13 mouse cellular contexts compared by ENCODE assay signal in the genomic region with DNA sequence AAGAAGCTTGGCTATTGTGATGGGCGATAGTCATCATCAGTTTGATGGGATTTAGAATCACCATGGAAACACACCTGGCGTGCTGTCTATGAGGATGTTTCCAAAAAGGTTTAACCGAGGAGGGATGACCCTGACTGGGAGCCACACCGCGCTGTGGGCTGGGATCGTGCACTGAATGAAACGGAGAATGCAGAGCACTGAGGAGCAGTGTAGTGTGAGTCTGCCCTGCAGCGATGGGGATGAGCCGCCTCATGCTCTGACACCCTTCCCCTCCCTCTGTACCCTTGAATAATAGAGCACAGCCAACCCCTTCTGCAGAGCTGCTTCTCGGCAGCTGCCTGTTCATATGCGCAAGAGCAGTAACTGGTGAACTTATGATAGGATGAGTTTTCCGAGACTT.
A peak's percentile ranks its signal among the peaks of the same experiment; 100 is the strongest.
DNase-seq lines count a peak whose midpoint lies in the region; ATAC-seq lines count a peak whose summit lies in the region.
"Had no signal": no experiment of that assay in that cellular context is flagged by ENCODE, and none has a peak within 500 bp of the region (broad histone marks: within the 10 kb centered on the region; RNA-seq: fewer than 3 reads in every experiment).

No protein-coding gene starts in this region.

- H3K27me3 ChIP-seq in neural tube, embryonic 11.5 days (ENCODE audit: control insufficient read depth, insufficient read depth, low read length): no peaks in the 10 kb centered on the region
- no peaks in the 10 kb centered on the region for H3K27me3 ChIP-seq in forebrain, embryonic 15.5 days
- no peaks in the 10 kb centered on the region for H3K27me3 ChIP-seq in midbrain, embryonic 11.5 days (ENCODE audit: control insufficient read depth, insufficient read depth, low read length)
- H3K27me3 ChIP-seq in kidney, embryonic 14.5 days (ENCODE audit: control insufficient read depth, insufficient read depth, low read length): no peaks in the 10 kb centered on the region

- no peak overlapping the region for H3K4me3 ChIP-seq in neural tube, embryonic 11.5 days (ENCODE audit: low read depth, low read length)
- H3K4me3 ChIP-seq in forebrain, embryonic 15.5 days: no peak overlapping the region
- H3K4me3 ChIP-seq in midbrain, embryonic 11.5 days (ENCODE audit: low read depth, low read length): no peak overlapping the region
- no peak overlapping the region for H3K4me3 ChIP-seq in kidney, embryonic 14.5 days (ENCODE audit: low read length)

- no peak overlapping the region for H3K27ac ChIP-seq in neural tube, embryonic 11.5 days (ENCODE audit: low read depth, low read length)
- no peak overlapping the region for H3K27ac ChIP-seq in forebrain, embryonic 15.5 days (replicated peaks)
- H3K27ac ChIP-seq in midbrain, embryonic 11.5 days (ENCODE audit: low read depth, low read length): no peak overlapping the region
- H3K27ac ChIP-seq in kidney, embryonic 14.5 days (ENCODE audit: low read depth, low read length): no peak overlapping the region

- H3K9me3 ChIP-seq in neural tube, embryonic 11.5 days (ENCODE audit: control insufficient read depth, low read length): no peaks in the 10 kb centered on the region
- H3K9me3 ChIP-seq in forebrain, embryonic 15.5 days: no peaks in the 10 kb centered on the region
- no peaks in the 10 kb centered on the region for H3K9me3 ChIP-seq in midbrain, embryonic 11.5 days (ENCODE audit: control insufficient read depth, low read length)
- H3K9me3 ChIP-seq in kidney, embryonic 14.5 days (ENCODE audit: control insufficient read depth, low read length): no peaks in the 10 kb centered on the region

- no peaks in the 10 kb centered on the region for H3K36me3 ChIP-seq in neural tube, embryonic 11.5 days (ENCODE audit: control insufficient read depth, insufficient read depth, low read length)
- H3K36me3 ChIP-seq in forebrain, embryonic 15.5 days: no peaks in the 10 kb centered on the region
- H3K36me3 ChIP-seq in midbrain, embryonic 11.5 days (ENCODE audit: control insufficient read depth, insufficient read depth, low read length): no peaks in the 10 kb centered on the region
- H3K36me3 ChIP-seq in kidney, embryonic 14.5 days (ENCODE audit: control insufficient read depth, insufficient read depth, low read length): no peaks in the 10 kb centered on the region

- 46% methylated on average over 12 of the region's 12 CpGs for WGBS in neural tube, embryonic 11.5 days
- WGBS in forebrain, embryonic 15.5 days: 19% methylated on average over 12 of the region's 12 CpGs
- 9% methylated on average over 12 of the region's 12 CpGs for WGBS in midbrain, embryonic 11.5 days
- 69% methylated on average over 12 of the region's 12 CpGs for WGBS in kidney, embryonic 14.5 days

- H3K4me1 ChIP-seq in neural tube, embryonic 11.5 days (ENCODE audit: control insufficient read depth, insufficient read depth, low read length): peaks cover 4% of the 10 kb centered on the region
- peaks cover 22% of the 10 kb centered on the region for H3K4me1 ChIP-seq in forebrain, embryonic 15.5 days
- H3K4me1 ChIP-seq in midbrain, embryonic 11.5 days (ENCODE audit: control insufficient read depth, insufficient read depth, low read length): peaks cover 16% of the 10 kb centered on the region
- no peaks in the 10 kb centered on the region for H3K4me1 ChIP-seq in kidney, embryonic 14.5 days (ENCODE audit: control insufficient read depth, insufficient read depth, low read length)

- no peak for DNase-seq in neural tube, embryonic 11.5 days (ENCODE audit: low spot score)
- no peak for DNase-seq in neural tube, embryonic 10.5 days (ENCODE audit: extremely low spot score, low spot score)
- no peak for DNase-seq in midbrain, embryonic 11.5 days (ENCODE audit: low spot score, missing footprints)
- DNase-seq in retina, postnatal 1 day: peak; percentile 70
- DNase-seq in left cerebral cortex, adult 9 months (ENCODE audit: low spot score in 2 of 2): no peak
- no peak for DNase-seq in left cerebral cortex, adult 11 months (ENCODE audit: low spot score)
- DNase-seq: cerebellum, postnatal 14 days; gastrocnemius, postnatal 36 days; heart, postnatal 10 days; kidney, adult 11 months; lung, postnatal 14 days had no signal

- no peak overlapping the region for H3K4me2 ChIP-seq in neural tube, embryonic 11.5 days (ENCODE audit: low read depth)
- peak overlapping the region; percentile 18; the same call in 1 of the 2 replicates for H3K4me2 ChIP-seq in forebrain, embryonic 15.5 days (replicated peaks)
- H3K4me2 ChIP-seq in midbrain, embryonic 11.5 days: peak overlapping the region; percentile 16
- no peak overlapping the region for H3K4me2 ChIP-seq in kidney, embryonic 14.5 days (replicated peaks; ENCODE audit: low read depth, low read length)

- H3K9ac ChIP-seq in neural tube, embryonic 11.5 days (ENCODE audit: low read length): no peak overlapping the region
- H3K9ac ChIP-seq in forebrain, embryonic 15.5 days (replicated peaks): no peak overlapping the region
- no peak overlapping the region for H3K9ac ChIP-seq in midbrain, embryonic 11.5 days (ENCODE audit: low read length)
- no peak overlapping the region for H3K9ac ChIP-seq in kidney, embryonic 14.5 days (ENCODE audit: low read depth, low read length)

- peak; percentile 73 for ATAC-seq in neural tube, embryonic 11.5 days (ENCODE audit: insufficient read depth, low FRiP score, low TSS enrichment)
- ATAC-seq in forebrain, embryonic 15.5 days (replicated peaks): peak; percentile 76
- peak; percentile 88 for ATAC-seq in midbrain, embryonic 11.5 days (ENCODE audit: low FRiP score)
- ATAC-seq in kidney, embryonic 14.5 days (ENCODE audit: low FRiP score, low TSS enrichment): no peak

Comparison
In these comparisons a context has a peak if more than half of its experiments do, and no peak if none do; other contexts are left out.
1. H3K4me2 ChIP-seq: peak in forebrain, embryonic 15.5 days (single experiment) and midbrain, embryonic 11.5 days (single experiment); none in neural tube, embryonic 11.5 days (single experiment) and kidney, embryonic 14.5 days (single experiment).